11 mouse cellular contexts compared by ENCODE assay signal in genomic region chr8:49015200-49015599, GRCm38 (mm10).
DNase-seq lines count a peak whose midpoint lies in the region; ATAC-seq lines count a peak whose summit lies in the region.
"Had no signal": no experiment of that assay in that cellular context is flagged by ENCODE, and none has a peak within 500 bp of the region (broad histone marks: within the 10 kb centered on the region; RNA-seq: fewer than 3 reads in every experiment).

No protein-coding gene starts in this region.

- no peak overlapping the region for H3K27ac ChIP-seq in kidney, embryonic 14.5 days (ENCODE audit: low read depth, low read length)
- H3K27ac ChIP-seq in midbrain, embryonic 15.5 days = no peak overlapping the region
- H3K27ac ChIP-seq in midbrain, embryonic 13.5 days = no peak overlapping the region
- no peak overlapping the region for H3K27ac ChIP-seq in intestine, embryonic 15.5 days
- H3K27ac ChIP-seq: hindbrain, embryonic 12.5 days; macrophage; stomach, embryonic 15.5 days had no signal

- H3K4me1 ChIP-seq in kidney, embryonic 14.5 days (ENCODE audit: control insufficient read depth, insufficient read depth, low read length) = no peaks in the 10 kb centered on the region
- 0 out of 2 replicates have a peak, but pooled peaks cover 3% of the 10 kb centered on the region for H3K4me1 ChIP-seq in midbrain, embryonic 15.5 days
- 0 out of 2 replicates have a peak, but pooled peaks cover 3% of the 10 kb centered on the region for H3K4me1 ChIP-seq in midbrain, embryonic 13.5 days (replicated peaks)
- no peaks in the 10 kb centered on the region for H3K4me1 ChIP-seq in intestine, embryonic 15.5 days (replicated peaks)
- H3K4me1 ChIP-seq: heart, embryonic 12.5 days; hindbrain, embryonic 12.5 days; stomach, embryonic 15.5 days had no signal

- 29% methylated on average over 8 of the region's 8 CpGs for WGBS in kidney, embryonic 14.5 days
- WGBS in midbrain, embryonic 15.5 days = 50% methylated on average over 8 of the region's 8 CpGs
- WGBS in midbrain, embryonic 13.5 days = 56% methylated on average over 8 of the region's 8 CpGs
- 31% methylated on average over 8 of the region's 8 CpGs for whole genome bisulfite sequencing in intestine, embryonic 15.5 days

- no peaks in the 10 kb centered on the region for H3K27me3 ChIP-seq in kidney, embryonic 14.5 days (ENCODE audit: control insufficient read depth, insufficient read depth, low read length)
- no peaks in the 10 kb centered on the region for H3K27me3 ChIP-seq in midbrain, embryonic 15.5 days (replicated peaks)
- H3K27me3 ChIP-seq in midbrain, embryonic 13.5 days = no peaks in the 10 kb centered on the region
- no peaks in the 10 kb centered on the region for H3K27me3 ChIP-seq in intestine, embryonic 15.5 days (replicated peaks)
- H3K27me3 ChIP-seq: heart, embryonic 12.5 days; hindbrain, embryonic 12.5 days; stomach, embryonic 15.5 days had no signal

- DNase-seq in kidney, adult 9 months = no peak
- DNase-seq in kidney, postnatal 10 days = peak; percentile 47
- DNase-seq in embryo, embryonic 10 days (ENCODE audit: low spot score) = no peak

- no peak overlapping the region for H3K4me2 ChIP-seq in kidney, embryonic 14.5 days (replicated peaks; ENCODE audit: low read depth, low read length)
- no peak overlapping the region for H3K4me2 ChIP-seq in midbrain, embryonic 15.5 days
- no peak overlapping the region for H3K4me2 ChIP-seq in midbrain, embryonic 13.5 days (replicated peaks)
- no peak overlapping the region for H3K4me2 ChIP-seq in intestine, embryonic 15.5 days (replicated peaks)
- H3K4me2 ChIP-seq: heart, embryonic 12.5 days; hindbrain, embryonic 12.5 days; stomach, embryonic 15.5 days had no signal

- no peak overlapping the region for H3K4me3 ChIP-seq in kidney, embryonic 14.5 days (ENCODE audit: low read length)
- no peak overlapping the region for H3K4me3 ChIP-seq in midbrain, embryonic 15.5 days
- no peak overlapping the region for H3K4me3 ChIP-seq in midbrain, embryonic 13.5 days (replicated peaks)
- H3K4me3 ChIP-seq in intestine, embryonic 15.5 days (replicated peaks) = no peak overlapping the region
- H3K4me3 ChIP-seq: heart, embryonic 12.5 days; hindbrain, embryonic 12.5 days; stomach, embryonic 15.5 days had no signal

- H3K9me3 ChIP-seq in kidney, embryonic 14.5 days (ENCODE audit: control insufficient read depth, low read length) = no peaks in the 10 kb centered on the region
- H3K9me3 ChIP-seq in midbrain, embryonic 15.5 days = no peaks in the 10 kb centered on the region
- H3K9me3 ChIP-seq in midbrain, embryonic 13.5 days = no peaks in the 10 kb centered on the region
- H3K9me3 ChIP-seq in intestine, embryonic 15.5 days = no peaks in the 10 kb centered on the region
- H3K9me3 ChIP-seq: heart, embryonic 12.5 days; hindbrain, embryonic 12.5 days; stomach, embryonic 15.5 days had no signal

- no peaks in the 10 kb centered on the region for H3K36me3 ChIP-seq in kidney, embryonic 14.5 days (ENCODE audit: control insufficient read depth, insufficient read depth, low read length)
- H3K36me3 ChIP-seq in midbrain, embryonic 15.5 days (replicated peaks) = no peaks in the 10 kb centered on the region
- no peaks in the 10 kb centered on the region for H3K36me3 ChIP-seq in midbrain, embryonic 13.5 days
- H3K36me3 ChIP-seq in intestine, embryonic 15.5 days = no peaks in the 10 kb centered on the region
- H3K36me3 ChIP-seq: heart, embryonic 12.5 days; hindbrain, embryonic 12.5 days; stomach, embryonic 15.5 days had no signal

- peak; percentile 69; the same call in 1 of the 2 replicates for ATAC-seq in kidney, embryonic 14.5 days (ENCODE audit: low FRiP score, low TSS enrichment)
- ATAC-seq in midbrain, embryonic 15.5 days (replicated peaks) = 0 out of 2 replicates have a peak, but pooled peaks have one; percentile 39
- no peak for ATAC-seq in midbrain, embryonic 13.5 days
- peak; percentile 70 for ATAC-seq in intestine, embryonic 15.5 days

- no peak overlapping the region for H3K9ac ChIP-seq in kidney, embryonic 14.5 days (ENCODE audit: low read depth, low read length)
- H3K9ac ChIP-seq in midbrain, embryonic 15.5 days = no peak overlapping the region
- H3K9ac ChIP-seq in midbrain, embryonic 13.5 days (replicated peaks) = no peak overlapping the region
- H3K9ac ChIP-seq in intestine, embryonic 15.5 days = no peak overlapping the region
- H3K9ac ChIP-seq: heart, embryonic 12.5 days; hindbrain, embryonic 12.5 days; stomach, embryonic 15.5 days had no signal
